Mouse (Mus musculus): ENCODE measurements around the gene Fbxw10.

The Fbxw10 gene

GRCm38 (mm10) chr11:62909720-62910306, 62.9 kb downstream of the Fbxw10 start:
- DNase-seq (ENCODE audit: low spot score in 2 of 2), result peak in 1 of 2 experiments; percentile 7

GRCm38 (mm10) chr11:62911362-62911761, 64.5 kb downstream of the Fbxw10 start:
- DNase-seq (ENCODE audit: low spot score in 2 of 2), result no peak

- DNase-seq (ENCODE audit: low spot score in 2 of 2), result no peak
Observed at GRCm38 (mm10) chr11:62913141-62913540, 66.3 kb downstream of the Fbxw10 start.

- DNase-seq (ENCODE audit: low spot score in 2 of 2), result no peak
Observed at GRCm38 (mm10) chr11:62914532-62914931, 67.7 kb downstream of the Fbxw10 start.

- no peak for DNase-seq (ENCODE audit: low spot score in 2 of 2)
Observed at GRCm38 (mm10) chr11:62915486-62915885, 68.6 kb downstream of the Fbxw10 start.

GRCm38 (mm10) chr11:62916765-62917164, 69.9 kb downstream of the Fbxw10 start:
- no peak for DNase-seq (ENCODE audit: low spot score in 2 of 2)

GRCm38 (mm10) chr11:62919946-62920742, 73.3 kb downstream of the Fbxw10 start:
- DNase-seq (ENCODE audit: low spot score in 2 of 2), result no peak

- DNase-seq (ENCODE audit: low spot score in 2 of 2), result no peak
Observed at GRCm38 (mm10) chr11:62920743-62921050, 73.8 kb downstream of the Fbxw10 start.

GRCm38 (mm10) chr11:62921052-62921977, 74.4 kb downstream of the Fbxw10 start:
- peak; percentile 18 to 48 for DNase-seq (ENCODE audit: low spot score in 2 of 2)

GRCm38 (mm10) chr11:62924091-62924761, 77.4 kb downstream of the Fbxw10 start:
- no peak for DNase-seq (ENCODE audit: low spot score in 2 of 2)
